Mouse (Mus musculus): ENCODE data around the gene Golph3l. TPM values are rescaled to one million over a fixed set of nuclear protein-coding genes. Genes with fewer than 3 reads are reported as not detected.
"Not testable (repeated sequence)": the region's sequence is repeated elsewhere in the genome, so short reads cannot be mapped to it uniquely, and the experiment has no call there.

Golph3l gene
- polyA plus RNA-seq (2012; fragmentation: generic; extraction: Trizol) = 4.5 TPM
- long read RNA-seq, experiment 1, transcript Golph3l-207 (5 exons, 2,836 nt) = major isoform, 8 of 11 reads
- long read RNA-seq, experiment 1, partial matches to known transcripts = 2 of 11 reads
- long read RNA-seq, experiment 1, other reads (novel, unspliced or antisense) = 0 of 11 reads
- long read RNA-seq, experiment 2, transcript Golph3l-207 (5 exons, 2,836 nt) = major isoform, 47 of 50 reads
- long read RNA-seq, experiment 2, partial matches to known transcripts = 0 of 50 reads
- long read RNA-seq, experiment 2, other reads (novel, unspliced or antisense) = 2 of 50 reads

DNA sequence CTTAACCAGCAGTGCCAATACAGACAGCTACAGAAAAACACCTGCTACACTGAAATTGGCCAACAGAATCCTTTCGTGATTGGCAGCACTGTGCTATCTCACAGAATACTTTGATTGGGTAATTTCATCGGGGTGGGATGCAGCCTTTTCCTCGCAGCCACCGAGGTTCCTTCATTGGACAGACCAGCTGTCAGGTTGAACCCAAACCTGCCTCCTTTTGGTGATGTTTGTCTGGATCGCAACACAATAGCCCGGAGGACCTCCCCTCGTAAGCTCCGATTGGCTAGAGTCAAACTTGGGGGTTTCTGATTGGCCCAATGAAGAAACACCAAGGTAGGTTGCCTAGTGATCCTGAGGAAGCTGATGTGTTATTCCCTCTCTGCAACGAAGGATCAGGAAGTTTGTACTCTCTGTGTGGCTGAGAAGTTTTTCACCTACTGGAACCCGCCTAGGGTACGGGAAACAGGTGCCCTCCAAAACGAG, at the start of gene Golph3l:
Gene Golph3l (plus strand): TSS at position 331 of the 483 bp plus-strand sequence.
- Histone ChIP-seq H3K36me3 (ENCODE audit: control insufficient read depth, insufficient read depth) (peaks cover 9% of the 10 kb centered on the region), H3ac (ENCODE audit: control insufficient read depth, insufficient read length, low read depth) (peak within 1 kb of the TSS; percentile 32), H3K79me2 (ENCODE audit: control insufficient read depth, insufficient read depth) (peaks cover 12% of the 10 kb centered on the region), H3K79me3 (ENCODE audit: low read depth) (no peaks in the 10 kb centered on the region), H3K4me3 (ENCODE audit: insufficient read depth, poor library complexity, severe bottlenecking) (peak within 1 kb of the TSS; percentile 48), H3K27me3 (ENCODE audit: control insufficient read depth, insufficient read depth, insufficient read length) (no peaks in the 10 kb centered on the region)
- TF ChIP-seq FOSL1 (IDR thresholded peaks at IDR 0.05; ENCODE audit: insufficient read depth, low read length, poor library complexity, severe bottlenecking) = no peak
- peak; percentile 43 for TF ChIP-seq CEBPB (IDR thresholded peaks at IDR 0.05; ENCODE audit: low read depth)

DNA sequence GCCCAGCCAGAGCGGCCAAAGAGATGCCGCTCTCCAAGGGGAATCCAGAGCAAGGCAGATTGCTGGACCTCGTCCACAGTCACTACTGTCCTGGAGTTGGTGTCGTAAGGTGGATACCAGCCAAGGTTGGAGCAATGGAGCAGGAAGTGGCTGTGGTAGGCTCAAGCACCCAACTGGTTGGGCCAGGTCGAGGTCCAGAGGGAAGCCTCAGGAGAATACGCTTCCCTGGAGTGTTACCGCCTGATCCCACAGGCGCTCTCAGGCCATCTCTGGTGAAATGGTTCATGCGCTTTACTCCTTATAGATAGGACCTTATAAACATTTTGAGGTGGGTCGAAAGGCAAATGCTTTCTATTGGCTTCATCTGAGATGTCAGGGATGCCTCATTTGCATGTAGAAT, 49.8 kb upstream of the Golph3l start:
- H3K79me3 ChIP-seq (ENCODE audit: low read depth) = no peaks in the 10 kb centered on the region
- no peak overlapping the region for H3ac ChIP-seq (ENCODE audit: control insufficient read depth, insufficient read length, low read depth)
- no peak for TF ChIP-seq CTCF (IDR thresholded peaks at IDR 0.05; ENCODE audit: control insufficient read depth, insufficient read depth, insufficient read length)
- no peak for TF ChIP-seq MYOD1 (IDR thresholded peaks at IDR 0.05; ENCODE audit: control insufficient read depth, insufficient read length, low read depth)
- TF ChIP-seq FOSL1 (IDR thresholded peaks at IDR 0.05; ENCODE audit: insufficient read depth, low read length, poor library complexity, severe bottlenecking) = no peak
- TF ChIP-seq MAX (IDR thresholded peaks at IDR 0.05) = no peak
- no peak for TF ChIP-seq CEBPB (IDR thresholded peaks at IDR 0.05; ENCODE audit: low read depth)
- no peak for TF ChIP-seq USF1 (IDR thresholded peaks at IDR 0.05; ENCODE audit: low read depth)
- TF ChIP-seq MYOG (IDR thresholded peaks at IDR 0.05; ENCODE audit: control insufficient read depth, extremely low read depth, insufficient read length) = no peak
- H3K79me2 ChIP-seq (ENCODE audit: control insufficient read depth, insufficient read depth) = no peaks in the 10 kb centered on the region
- H3K27me3 ChIP-seq (ENCODE audit: control insufficient read depth, insufficient read depth, insufficient read length) = no peaks in the 10 kb centered on the region
- no peaks in the 10 kb centered on the region for H3K36me3 ChIP-seq (ENCODE audit: control insufficient read depth, insufficient read depth)
- no peak overlapping the region for H3K4me3 ChIP-seq (ENCODE audit: insufficient read depth, poor library complexity, severe bottlenecking)

DNA sequence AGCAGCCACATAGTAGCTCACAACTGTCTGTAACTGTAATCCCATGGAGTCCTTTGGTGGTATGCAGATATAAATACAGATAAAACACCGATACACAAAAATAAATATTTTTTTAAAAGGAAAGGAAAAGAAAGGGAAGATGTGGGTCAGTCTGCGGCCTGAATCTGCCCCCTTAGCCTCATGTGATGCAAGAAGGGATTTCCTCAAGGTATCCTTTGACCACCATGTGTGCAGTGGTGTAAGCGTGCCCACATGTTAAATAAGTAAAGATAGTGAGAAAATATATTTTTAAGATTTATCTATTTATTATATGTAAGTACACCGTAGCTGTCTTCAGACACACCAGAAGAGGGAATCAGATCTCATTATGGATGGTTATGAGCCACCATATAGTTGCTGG, 48.9 kb upstream of the Golph3l start:
- Histone ChIP-seq H3K79me3 (ENCODE audit: low read depth) (no peaks in the 10 kb centered on the region), H3K36me3 (ENCODE audit: control insufficient read depth, insufficient read depth) (no peaks in the 10 kb centered on the region), H3K27me3 (ENCODE audit: control insufficient read depth, insufficient read depth, insufficient read length) (no peaks in the 10 kb centered on the region), H3ac (ENCODE audit: control insufficient read depth, insufficient read length, low read depth) (no peak overlapping the region), H3K79me2 (ENCODE audit: control insufficient read depth, insufficient read depth) (no peaks in the 10 kb centered on the region), H3K4me3 (ENCODE audit: insufficient read depth, poor library complexity, severe bottlenecking) (no peak overlapping the region)
- TF ChIP-seq CEBPB (IDR thresholded peaks at IDR 0.05; ENCODE audit: low read depth) (no peak), MYOD1 (IDR thresholded peaks at IDR 0.05; ENCODE audit: control insufficient read depth, insufficient read length, low read depth) (no peak), FOSL1 (IDR thresholded peaks at IDR 0.05; ENCODE audit: insufficient read depth, low read length, poor library complexity, severe bottlenecking) (no peak), MYOG (IDR thresholded peaks at IDR 0.05; ENCODE audit: control insufficient read depth, extremely low read depth, insufficient read length) (no peak), USF1 (IDR thresholded peaks at IDR 0.05; ENCODE audit: low read depth) (no peak), CTCF (IDR thresholded peaks at IDR 0.05; ENCODE audit: control insufficient read depth, insufficient read depth, insufficient read length) (no peak), MAX (IDR thresholded peaks at IDR 0.05) (no peak)

DNA sequence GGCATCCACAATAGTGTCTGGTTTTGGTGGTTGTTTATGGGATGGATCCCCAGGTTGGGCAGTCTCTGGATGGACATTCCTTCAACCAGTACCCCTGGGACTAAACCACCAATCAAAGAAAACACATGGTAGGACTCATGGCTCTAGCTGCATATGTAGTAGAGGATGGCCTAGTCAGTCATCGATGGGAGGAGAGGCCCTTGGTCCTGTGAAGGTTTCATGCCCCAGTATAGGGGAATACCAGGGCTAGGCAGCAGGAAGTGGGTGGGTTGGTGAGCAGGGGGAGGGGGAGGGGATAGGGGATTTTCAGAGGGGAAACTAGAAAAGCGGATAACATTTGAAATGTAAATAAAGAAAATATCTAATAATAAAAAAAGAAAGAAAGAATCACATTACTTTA, 47.5 kb upstream of the Golph3l start:
- not testable (repeated sequence) for H3K79me3 ChIP-seq (ENCODE audit: low read depth); H3K27me3 ChIP-seq (ENCODE audit: control insufficient read depth, insufficient read depth, insufficient read length); H3K4me3 ChIP-seq (ENCODE audit: insufficient read depth, poor library complexity, severe bottlenecking); H3K36me3 ChIP-seq (ENCODE audit: control insufficient read depth, insufficient read depth); H3ac ChIP-seq (ENCODE audit: control insufficient read depth, insufficient read length, low read depth); H3K79me2 ChIP-seq (ENCODE audit: control insufficient read depth, insufficient read depth)

DNA sequence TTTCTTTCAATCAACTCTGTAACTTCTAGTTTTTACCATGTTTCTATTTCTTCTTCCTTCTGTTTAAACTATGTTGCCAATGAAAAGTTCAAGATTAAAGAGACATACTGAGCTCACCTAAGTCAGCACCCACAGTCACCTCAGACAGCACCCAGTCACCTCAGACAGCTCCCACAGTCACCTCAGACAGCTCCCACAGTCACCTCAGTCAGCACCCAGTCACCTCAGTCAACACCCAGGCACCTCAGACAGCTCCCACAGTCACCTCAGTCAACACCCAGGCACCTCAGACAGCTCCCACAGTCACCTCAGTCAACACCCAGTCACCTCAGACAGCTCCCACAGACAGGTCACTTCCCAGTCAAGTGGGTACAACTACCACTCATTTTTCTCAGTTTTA, 46.6 kb upstream of the Golph3l start:
- Histone ChIP-seq H3K4me3 (ENCODE audit: insufficient read depth, poor library complexity, severe bottlenecking) (no peak overlapping the region), H3K79me3 (ENCODE audit: low read depth) (no peaks in the 10 kb centered on the region), H3K36me3 (ENCODE audit: control insufficient read depth, insufficient read depth) (no peaks in the 10 kb centered on the region), H3K27me3 (ENCODE audit: control insufficient read depth, insufficient read depth, insufficient read length) (no peaks in the 10 kb centered on the region), H3K79me2 (ENCODE audit: control insufficient read depth, insufficient read depth) (no peaks in the 10 kb centered on the region), H3ac (ENCODE audit: control insufficient read depth, insufficient read length, low read depth) (no peak overlapping the region)
- TF ChIP-seq MYOD1 (IDR thresholded peaks at IDR 0.05; ENCODE audit: control insufficient read depth, insufficient read length, low read depth) = no peak
- TF ChIP-seq FOSL1 (IDR thresholded peaks at IDR 0.05; ENCODE audit: insufficient read depth, low read length, poor library complexity, severe bottlenecking) = no peak
- TF ChIP-seq CEBPB (IDR thresholded peaks at IDR 0.05; ENCODE audit: low read depth) = no peak
- TF ChIP-seq MYOG (IDR thresholded peaks at IDR 0.05; ENCODE audit: control insufficient read depth, extremely low read depth, insufficient read length) = no peak

DNA sequence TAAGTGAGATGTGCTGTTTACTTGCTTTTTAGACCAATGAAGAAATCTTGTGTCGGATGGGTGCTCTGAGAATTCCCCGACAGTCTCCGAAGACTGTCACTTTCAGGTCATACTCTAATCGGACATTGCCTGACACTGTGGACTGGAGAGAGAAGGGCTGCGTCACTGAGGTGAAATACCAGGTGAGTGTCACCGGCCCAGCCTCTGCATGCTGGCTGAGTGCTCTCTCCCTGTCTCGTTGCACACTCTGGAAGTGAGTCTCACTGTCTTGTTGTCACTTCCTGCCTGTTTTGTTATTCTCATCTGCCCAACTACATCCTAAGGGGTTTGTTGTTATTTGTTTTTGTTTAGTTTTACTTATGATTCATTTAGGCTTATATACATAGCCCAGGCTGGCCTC, 45.8 kb upstream of the Golph3l start:
- Histone ChIP-seq H3K79me3 (ENCODE audit: low read depth) (no peaks in the 10 kb centered on the region), H3K27me3 (ENCODE audit: control insufficient read depth, insufficient read depth, insufficient read length) (no peaks in the 10 kb centered on the region)
- TF ChIP-seq USF1 (IDR thresholded peaks at IDR 0.05; ENCODE audit: low read depth) (no peak), CEBPB (IDR thresholded peaks at IDR 0.05; ENCODE audit: low read depth) (no peak)

More for the DNA sequence above, 45.8 kb upstream of the Golph3l start:
- Histone ChIP-seq H3ac (ENCODE audit: control insufficient read depth, insufficient read length, low read depth) (no peak overlapping the region), H3K4me3 (ENCODE audit: insufficient read depth, poor library complexity, severe bottlenecking) (no peak overlapping the region), H3K79me2 (ENCODE audit: control insufficient read depth, insufficient read depth) (no peaks in the 10 kb centered on the region), H3K36me3 (ENCODE audit: control insufficient read depth, insufficient read depth) (no peaks in the 10 kb centered on the region)

Data from C2C12 (cell line).